Mouse (Mus musculus): ENCODE results near the gene Hist2h2be. TPM values are rescaled to one million over a fixed set of nuclear protein-coding genes. Genes with fewer than 3 reads are reported as not detected.

The Hist2h2be gene
- polyA plus RNA-seq, 1 experiment from 2014 or later = 14.6 TPM

Other genes with a start within 250 kb of the Hist2h2be start
- gene Plekho1, start 225.1 kb upstream of the Hist2h2be start, polyA plus RNA-seq (2014; fragmentation: Illumina TruSeq; extraction: RNeasy Lipid Tissue Mini Kit (QIAGEN cat#74804); ENCODE audit: low read depth, low replicate concordance) = 31.8 TPM
- gene Vps45, start 162.7 kb upstream of the Hist2h2be start, polyA plus RNA-seq (2014; fragmentation: Illumina TruSeq; extraction: RNeasy Lipid Tissue Mini Kit (QIAGEN cat#74804); ENCODE audit: low read depth, low replicate concordance) = 22.3 TPM
- gene Otud7b, start 116.6 kb upstream of the Hist2h2be start, polyA plus RNA-seq (2014; fragmentation: Illumina TruSeq; extraction: RNeasy Lipid Tissue Mini Kit (QIAGEN cat#74804); ENCODE audit: low read depth, low replicate concordance) = 16.0 TPM
- 14.9 TPM for gene Mtmr11, start 59.1 kb upstream of the Hist2h2be start, polyA plus RNA-seq (2014; fragmentation: Illumina TruSeq; extraction: RNeasy Lipid Tissue Mini Kit (QIAGEN cat#74804); ENCODE audit: low read depth, low replicate concordance)
- gene Sf3b4, start 48.8 kb upstream of the Hist2h2be start, polyA plus RNA-seq (2014; fragmentation: Illumina TruSeq; extraction: RNeasy Lipid Tissue Mini Kit (QIAGEN cat#74804); ENCODE audit: low read depth, low replicate concordance) = 39.2 TPM
- gene Sv2a, start 40.0 kb upstream of the Hist2h2be start, polyA plus RNA-seq (2014; fragmentation: Illumina TruSeq; extraction: RNeasy Lipid Tissue Mini Kit (QIAGEN cat#74804); ENCODE audit: low read depth, low replicate concordance) = 2.5 TPM
- gene Bola1, start 1.4 kb upstream of the Hist2h2be start, polyA plus RNA-seq (2014; fragmentation: Illumina TruSeq; extraction: RNeasy Lipid Tissue Mini Kit (QIAGEN cat#74804); ENCODE audit: low read depth, low replicate concordance) = 37.5 TPM
- not detected for gene Hist2h2ab, start 1.3 kb upstream of the Hist2h2be start, polyA plus RNA-seq (2014; fragmentation: Illumina TruSeq; extraction: RNeasy Lipid Tissue Mini Kit (QIAGEN cat#74804); ENCODE audit: low read depth, low replicate concordance)
- gene Hist2h2ac, start 239 bp upstream of the Hist2h2be start, polyA plus RNA-seq (2014; fragmentation: Illumina TruSeq; extraction: RNeasy Lipid Tissue Mini Kit (QIAGEN cat#74804); ENCODE audit: low read depth, low replicate concordance) = not detected
- gene Hist2h3c2, start 18.0 kb downstream of the Hist2h2be start, polyA plus RNA-seq (2014; fragmentation: Illumina TruSeq; extraction: RNeasy Lipid Tissue Mini Kit (QIAGEN cat#74804); ENCODE audit: low read depth, low replicate concordance) = 4.2 TPM
- 306 TPM for gene Hist2h2aa2, start 19.2 kb downstream of the Hist2h2be start, polyA plus RNA-seq (2014; fragmentation: Illumina TruSeq; extraction: RNeasy Lipid Tissue Mini Kit (QIAGEN cat#74804); ENCODE audit: low read depth, low replicate concordance)
- 88.6 TPM for gene Hist2h2aa1, start 24.4 kb downstream of the Hist2h2be start, polyA plus RNA-seq (2014; fragmentation: Illumina TruSeq; extraction: RNeasy Lipid Tissue Mini Kit (QIAGEN cat#74804); ENCODE audit: low read depth, low replicate concordance)
- not detected for gene Hist2h3c1, start 25.6 kb downstream of the Hist2h2be start, polyA plus RNA-seq (2014; fragmentation: Illumina TruSeq; extraction: RNeasy Lipid Tissue Mini Kit (QIAGEN cat#74804); ENCODE audit: low read depth, low replicate concordance)
- 3.0 TPM for gene Hist2h4, start 42.2 kb downstream of the Hist2h2be start, polyA plus RNA-seq (2014; fragmentation: Illumina TruSeq; extraction: RNeasy Lipid Tissue Mini Kit (QIAGEN cat#74804); ENCODE audit: low read depth, low replicate concordance)
- gene Hist2h3b, start 47.5 kb downstream of the Hist2h2be start, polyA plus RNA-seq (2014; fragmentation: Illumina TruSeq; extraction: RNeasy Lipid Tissue Mini Kit (QIAGEN cat#74804); ENCODE audit: low read depth, low replicate concordance) = not detected
- gene Hist2h2bb, start 48.6 kb downstream of the Hist2h2be start, polyA plus RNA-seq (2014; fragmentation: Illumina TruSeq; extraction: RNeasy Lipid Tissue Mini Kit (QIAGEN cat#74804); ENCODE audit: low read depth, low replicate concordance) = not detected
- gene Fcgr1, start 72.8 kb downstream of the Hist2h2be start, polyA plus RNA-seq (2014; fragmentation: Illumina TruSeq; extraction: RNeasy Lipid Tissue Mini Kit (QIAGEN cat#74804); ENCODE audit: low read depth, low replicate concordance) = 3.9 TPM
- not detected for gene BC107364, start 231.2 kb downstream of the Hist2h2be start, polyA plus RNA-seq (2014; fragmentation: Illumina TruSeq; extraction: RNeasy Lipid Tissue Mini Kit (QIAGEN cat#74804); ENCODE audit: low read depth, low replicate concordance)